Mouse (Mus musculus) brain, embryonic 18.5 days (tissue): ENCODE measurements around the gene C1rl.
"Not testable (repeated sequence)": the region's sequence is repeated elsewhere in the genome, so short reads cannot be mapped to it uniquely, and the experiment has no call there.

Experiments used
- DNase-seq: peaks from one replicate; pipeline ENCODE4 v3.0.0-alpha.2; 2012; ENCODE audit warnings: low read depth, low spot score

The C1rl gene

GRCm38 (mm10) chr6:124492842-124493561 lies at the start of gene C1rl:
TSS of gene C1rl (plus strand) at chr6:124493113.
- no peak for DNase-seq

GRCm38 (mm10) chr6:124443338-124443737 lies 49.6 kb upstream of the C1rl start:
- DNase-seq: no peak

- no peak for DNase-seq
Observed at GRCm38 (mm10) chr6:124446024-124446423, 46.9 kb upstream of the C1rl start.

- no peak for DNase-seq
Observed at GRCm38 (mm10) chr6:124446459-124446858, 46.5 kb upstream of the C1rl start.

- DNase-seq: no peak
Observed at GRCm38 (mm10) chr6:124447356-124447755, 45.6 kb upstream of the C1rl start.

GRCm38 (mm10) chr6:124448186-124448852 lies 44.6 kb upstream of the C1rl start:
- DNase-seq: no peak

GRCm38 (mm10) chr6:124448959-124449667 lies 43.8 kb upstream of the C1rl start:
- no peak for DNase-seq

- DNase-seq: no peak
Observed at GRCm38 (mm10) chr6:124449668-124450383, 43.1 kb upstream of the C1rl start.

- DNase-seq: no peak
Observed at GRCm38 (mm10) chr6:124451995-124452394, 40.9 kb upstream of the C1rl start.

GRCm38 (mm10) chr6:124453756-124454155 lies 39.2 kb upstream of the C1rl start:
- DNase-seq: no peak

- DNase-seq: no peak
Observed at GRCm38 (mm10) chr6:124456243-124456642, 36.7 kb upstream of the C1rl start.

GRCm38 (mm10) chr6:124457827-124458226 lies 35.1 kb upstream of the C1rl start:
- DNase-seq: no peak

- DNase-seq: no peak
Observed at GRCm38 (mm10) chr6:124458505-124458904, 34.4 kb upstream of the C1rl start.

GRCm38 (mm10) chr6:124459388-124459787 lies 33.5 kb upstream of the C1rl start:
- no peak for DNase-seq

- no peak for DNase-seq
Observed at GRCm38 (mm10) chr6:124463881-124464291, 29.0 kb upstream of the C1rl start.

- DNase-seq: peak; percentile 93
Observed at GRCm38 (mm10) chr6:124464305-124465271, 28.3 kb upstream of the C1rl start, which contains the start of gene Clstn3. TSS of gene Clstn3 (minus strand) at chr6:124464794.

- DNase-seq: no peak
Observed at GRCm38 (mm10) chr6:124465299-124465698, 27.6 kb upstream of the C1rl start.

- DNase-seq: no peak
Observed at GRCm38 (mm10) chr6:124465729-124466128, 27.2 kb upstream of the C1rl start.

GRCm38 (mm10) chr6:124471121-124471520 lies 21.8 kb upstream of the C1rl start:
- no peak for DNase-seq

GRCm38 (mm10) chr6:124471783-124472638 lies 20.9 kb upstream of the C1rl start:
- DNase-seq: not testable (repeated sequence)
